Mouse (Mus musculus): Measurements from ENCODE around the gene Hs6st3.

Hs6st3 gene

GRCm38 (mm10) chr14:119137906-119138785 is at the start of gene Hs6st3:
Gene Hs6st3 (plus strand): TSS chr14:119138341.
- peak in 1 of 2 experiments; percentile 33 for DNase-seq

- DNase-seq = peak; percentile 91 to 96
Observed at GRCm38 (mm10) chr14:119098851-119099569, 39.1 kb upstream of the Hs6st3 start, which contains the start of gene Uggt2. Gene Uggt2 (minus strand): TSS chr14:119099430.

- DNase-seq = no peak
Observed at GRCm38 (mm10) chr14:119099570-119099891, 38.6 kb upstream of the Hs6st3 start.

GRCm38 (mm10) chr14:119107591-119107990 is 30.6 kb upstream of the Hs6st3 start:
- peak; percentile 38 to 43 for DNase-seq

GRCm38 (mm10) chr14:119108776-119109301 is 29.3 kb upstream of the Hs6st3 start:
- no peak for DNase-seq

- DNase-seq = peak; percentile 17
Observed at GRCm38 (mm10) chr14:119109776-119110218, 28.3 kb upstream of the Hs6st3 start.

- no peak for DNase-seq
Observed at GRCm38 (mm10) chr14:119112558-119112957, 25.6 kb upstream of the Hs6st3 start.

- DNase-seq = no peak
Observed at GRCm38 (mm10) chr14:119123582-119123981, 14.6 kb upstream of the Hs6st3 start.

- DNase-seq = no peak
Observed at GRCm38 (mm10) chr14:119124061-119124460, 14.1 kb upstream of the Hs6st3 start.

- DNase-seq = no peak
Observed at GRCm38 (mm10) chr14:119125840-119126239, 12.3 kb upstream of the Hs6st3 start.

- DNase-seq = no peak
Observed at GRCm38 (mm10) chr14:119127330-119127729, 10.8 kb upstream of the Hs6st3 start.

- DNase-seq = peak; percentile 90 to 93
Observed at GRCm38 (mm10) chr14:119137512-119137905, 632 bp upstream of the Hs6st3 start.

GRCm38 (mm10) chr14:119138786-119139100 is 602 bp downstream of the Hs6st3 start:
- peak; percentile 39 to 57 for DNase-seq

GRCm38 (mm10) chr14:119139381-119139950 is 1.3 kb downstream of the Hs6st3 start:
- DNase-seq = peak; percentile 11 to 33

- no peak for DNase-seq
Observed at GRCm38 (mm10) chr14:119153088-119153487, 14.9 kb downstream of the Hs6st3 start.

- DNase-seq = no peak
Observed at GRCm38 (mm10) chr14:119193905-119194304, 55.8 kb downstream of the Hs6st3 start.

- DNase-seq = no peak
Observed at GRCm38 (mm10) chr14:119203508-119203907, 65.4 kb downstream of the Hs6st3 start.

GRCm38 (mm10) chr14:119215576-119216309 is 77.6 kb downstream of the Hs6st3 start:
- DNase-seq = peak; percentile 2 to 3

GRCm38 (mm10) chr14:119227709-119228338 is 89.7 kb downstream of the Hs6st3 start:
- no peak for DNase-seq

- DNase-seq = no peak
Observed at GRCm38 (mm10) chr14:119233598-119233997, 95.5 kb downstream of the Hs6st3 start.

- DNase-seq = no peak
Observed at GRCm38 (mm10) chr14:119247131-119247530, 109.0 kb downstream of the Hs6st3 start.

GRCm38 (mm10) chr14:119248001-119248607 is 110.0 kb downstream of the Hs6st3 start:
- DNase-seq = no peak
